Mouse (Mus musculus): ENCODE data around the gene Lrmp. TPM values are rescaled to one million over a fixed set of nuclear protein-coding genes. Genes with fewer than 3 reads are reported as not detected.
"Not testable (repeated sequence)": the region's sequence is repeated elsewhere in the genome, so short reads cannot be mapped to it uniquely, and the experiment has no call there.

Lrmp gene
- total RNA-seq, 1 experiment from 2014 or later = 300 TPM

DNA sequence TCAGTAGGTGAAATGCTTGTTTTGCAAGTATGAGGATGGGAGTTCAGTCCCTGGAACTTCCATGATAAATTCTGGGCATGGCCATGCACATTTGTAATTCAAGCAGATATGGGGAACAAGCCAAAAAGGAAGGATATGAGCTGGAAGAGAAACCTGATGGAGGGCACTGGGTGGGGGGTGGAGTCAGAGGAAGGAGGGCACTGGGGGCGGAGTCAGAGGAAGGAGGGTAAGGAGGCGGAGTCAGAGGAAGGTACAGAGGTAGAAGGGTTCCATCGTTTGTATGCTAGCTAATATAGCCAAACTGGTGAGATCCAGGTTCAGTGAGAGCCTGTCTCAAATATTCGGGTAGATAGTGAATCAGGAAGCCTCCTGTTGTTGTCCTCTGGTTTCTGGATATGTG is 14.1 kb downstream of the Lrmp start:
- ATAC-seq (ENCODE audit: extremely low read depth, insufficient number of reproducible peaks, low FRiP score, poor library complexity, severe bottlenecking) = no peak

DNA sequence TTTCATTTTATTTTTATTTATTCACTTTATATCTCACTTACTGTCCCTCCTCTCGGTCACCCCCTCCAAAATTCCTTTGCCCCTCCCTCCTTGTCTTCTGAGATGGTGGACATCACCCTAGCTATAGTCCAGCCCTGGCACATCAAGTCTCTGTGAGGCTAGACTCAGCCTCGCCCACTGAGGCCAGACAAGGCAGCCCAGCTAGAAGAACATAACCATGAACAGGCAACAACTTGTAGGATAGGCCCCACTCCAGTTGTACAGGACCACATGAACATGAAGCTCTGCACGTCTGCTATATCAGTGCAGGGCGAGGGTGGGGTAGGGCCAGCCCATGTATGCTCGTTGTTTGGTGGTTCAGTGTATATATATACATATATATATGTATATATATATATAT is 16.5 kb downstream of the Lrmp start:
- ATAC-seq (ENCODE audit: extremely low read depth, insufficient number of reproducible peaks, low FRiP score, poor library complexity, severe bottlenecking) = no peak

DNA sequence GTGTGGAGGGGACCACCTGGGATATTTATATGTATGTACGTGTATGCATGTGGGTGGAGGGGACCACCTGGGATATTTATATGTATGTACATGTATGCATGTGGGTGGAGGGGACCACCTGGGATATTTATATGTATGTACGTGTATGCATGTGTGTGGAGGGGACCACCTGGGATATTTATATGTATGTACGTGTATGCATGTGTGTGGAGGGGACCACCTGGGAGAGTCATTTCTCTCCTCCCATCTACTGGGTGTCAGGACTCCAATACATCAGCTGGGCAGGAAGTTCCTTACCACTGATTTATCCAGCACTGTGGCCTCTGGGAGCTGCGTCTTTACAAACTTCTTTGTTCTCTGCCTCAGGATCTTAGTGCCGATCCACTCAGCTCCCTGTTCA is 17.5 kb downstream of the Lrmp start:
- ATAC-seq (ENCODE audit: extremely low read depth, insufficient number of reproducible peaks, low FRiP score, poor library complexity, severe bottlenecking) = not testable (repeated sequence)

DNA sequence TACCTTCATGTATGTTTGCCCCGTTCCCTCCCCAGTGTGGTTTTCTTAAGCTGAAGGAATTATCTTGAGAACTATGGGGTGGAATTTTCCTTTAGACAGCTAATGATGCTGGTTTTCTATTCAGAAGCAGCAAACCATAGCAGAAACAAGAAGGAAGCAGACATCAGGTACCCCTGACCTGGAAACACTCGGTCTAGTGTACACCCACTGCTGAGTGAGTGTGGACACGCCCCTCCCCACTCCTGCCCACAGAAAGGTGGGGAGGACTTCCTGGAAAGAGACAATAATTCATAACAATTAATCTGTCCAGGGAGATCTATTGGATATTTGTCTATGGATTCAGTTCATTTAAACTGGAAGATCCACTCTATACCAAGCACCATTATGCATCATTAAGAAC is 19.8 kb downstream of the Lrmp start:
- no peak for ATAC-seq (ENCODE audit: extremely low read depth, insufficient number of reproducible peaks, low FRiP score, poor library complexity, severe bottlenecking)

DNA sequence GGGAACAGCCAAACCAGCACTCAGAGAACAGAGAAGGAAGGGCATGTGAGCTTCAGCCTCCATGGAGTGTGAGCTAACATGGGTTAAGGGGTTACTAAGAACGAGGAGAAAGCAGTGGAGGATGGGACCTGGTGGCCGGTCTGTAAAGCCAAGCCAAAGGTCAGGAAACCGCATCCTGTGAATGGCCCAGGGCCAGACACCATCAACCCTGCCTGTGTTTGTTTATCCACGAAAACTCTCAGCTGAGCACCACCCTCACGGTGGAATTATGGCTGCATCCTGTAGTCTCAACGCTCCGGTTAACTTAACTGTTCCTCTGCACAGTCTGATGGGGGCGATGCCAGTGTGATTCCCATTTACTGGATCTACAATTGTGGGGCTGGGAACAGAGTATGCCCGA is 20.4 kb downstream of the Lrmp start:
- ATAC-seq (ENCODE audit: extremely low read depth, insufficient number of reproducible peaks, low FRiP score, poor library complexity, severe bottlenecking) = no peak

DNA sequence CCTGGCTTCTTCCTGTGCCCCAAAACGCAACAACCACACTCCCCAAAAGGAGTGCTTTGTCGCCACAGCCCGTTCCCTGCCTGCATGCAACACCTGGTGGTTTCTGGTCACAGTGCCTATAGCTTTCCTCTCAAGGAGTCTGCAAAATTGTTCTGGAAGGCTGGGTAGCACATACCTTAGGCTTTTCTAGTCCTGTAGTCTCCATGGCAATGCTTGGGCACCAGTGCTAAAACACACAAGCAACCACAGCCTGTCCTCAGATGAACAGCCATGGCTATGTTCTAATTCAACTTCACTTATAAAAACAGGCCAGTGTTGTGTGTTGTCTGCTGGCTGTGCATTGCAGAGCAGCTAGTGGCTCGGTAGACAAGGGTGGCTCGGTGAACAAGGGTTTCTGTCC is 21.4 kb downstream of the Lrmp start:
- no peak for ATAC-seq (ENCODE audit: extremely low read depth, insufficient number of reproducible peaks, low FRiP score, poor library complexity, severe bottlenecking)

DNA sequence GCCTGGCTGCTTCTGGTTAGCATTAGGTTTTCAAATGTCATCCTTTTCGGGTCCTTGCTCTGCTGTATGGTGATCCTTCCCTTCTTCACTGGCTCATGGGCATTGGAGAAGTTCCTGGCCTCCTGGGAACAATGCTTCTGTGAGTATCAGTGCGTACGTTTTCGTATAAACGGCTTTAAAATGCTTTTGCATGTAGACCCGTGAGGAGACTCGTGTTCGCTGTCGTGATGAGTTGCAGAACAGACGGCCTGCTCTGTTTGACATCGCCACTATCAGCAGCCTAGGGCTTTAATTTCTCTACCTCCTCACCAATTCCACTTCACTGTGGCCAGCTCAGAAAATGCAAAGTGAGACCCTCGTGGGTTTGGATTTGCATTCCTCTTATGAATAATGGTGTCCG is 23.8 kb downstream of the Lrmp start:
- ATAC-seq (ENCODE audit: extremely low read depth, insufficient number of reproducible peaks, low FRiP score, poor library complexity, severe bottlenecking) = no peak

DNA sequence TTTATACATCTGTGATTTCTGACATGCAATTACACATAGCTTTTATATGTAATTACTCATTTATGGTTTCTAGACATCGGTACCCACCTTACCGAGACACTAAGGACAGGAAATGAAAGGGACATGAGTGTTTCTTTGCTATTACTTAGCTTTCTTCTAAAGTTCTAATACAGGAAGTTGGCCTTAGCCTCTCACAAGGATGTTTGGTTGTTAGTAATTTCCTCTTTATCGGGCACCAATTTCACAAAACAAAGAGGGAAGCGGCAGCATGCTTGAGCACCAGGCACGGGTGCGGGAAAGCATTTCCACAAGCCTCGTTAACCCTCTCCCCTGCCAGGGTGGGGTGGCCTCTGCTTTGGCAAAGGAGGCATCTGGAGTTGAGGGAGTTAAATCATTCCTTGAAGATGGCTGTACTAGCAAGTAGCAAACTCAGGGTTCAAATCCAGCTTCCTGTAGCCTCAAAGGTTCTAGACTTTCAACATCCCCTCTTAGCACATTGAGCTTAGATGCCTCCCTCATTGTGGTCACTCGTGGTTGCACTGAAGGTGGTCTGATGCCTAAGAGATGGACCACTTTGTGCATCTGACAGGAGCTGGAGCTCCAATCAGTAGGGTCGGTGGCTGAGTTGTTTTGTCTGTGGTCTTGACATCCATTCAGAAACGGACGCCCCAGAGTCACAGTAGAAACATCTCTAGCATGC is 24.5 kb downstream of the Lrmp start:
- ATAC-seq (ENCODE audit: extremely low read depth, insufficient number of reproducible peaks, low FRiP score, poor library complexity, severe bottlenecking) = peak; percentile 61

DNA sequence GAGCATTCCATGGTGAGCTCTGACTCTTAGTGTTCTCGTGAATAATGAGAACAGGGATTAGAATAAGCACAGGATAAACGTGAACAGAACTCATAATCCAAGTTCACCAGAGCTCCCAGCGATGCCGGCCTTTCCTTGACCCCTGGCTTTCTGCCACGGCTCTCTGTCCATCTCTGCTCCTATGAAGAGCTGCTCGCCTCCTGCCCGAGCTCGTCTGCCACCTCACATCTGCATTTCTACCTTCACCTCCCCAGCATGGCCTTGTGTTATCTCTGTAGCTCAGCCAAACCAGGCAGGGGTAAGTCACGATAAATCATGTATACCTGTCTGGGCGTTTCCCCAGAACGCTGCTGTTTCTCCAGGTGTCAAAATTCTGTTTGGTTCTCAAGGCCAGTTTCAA is 25.3 kb downstream of the Lrmp start:
- no peak for ATAC-seq (ENCODE audit: extremely low read depth, insufficient number of reproducible peaks, low FRiP score, poor library complexity, severe bottlenecking)

DNA sequence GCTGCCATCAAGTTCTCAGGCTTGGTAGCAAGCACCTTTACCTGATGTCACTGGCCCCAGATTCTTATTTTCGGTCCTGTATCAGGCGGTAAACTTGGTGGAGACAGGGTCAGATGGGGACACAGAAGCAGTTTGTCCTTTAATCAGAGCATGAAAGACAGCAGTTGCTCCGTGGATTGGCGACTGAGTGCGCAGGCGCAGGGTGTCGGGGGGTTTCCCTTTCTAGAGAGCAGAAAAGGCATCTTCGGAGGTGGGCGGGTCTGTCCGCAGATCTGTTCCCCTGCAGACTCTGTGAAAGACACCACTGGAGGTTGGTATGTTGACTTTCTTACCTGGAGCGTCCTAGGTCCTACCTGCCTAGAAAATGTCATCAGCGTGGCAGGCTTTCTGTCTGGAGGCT is 26.4 kb downstream of the Lrmp start:
- ATAC-seq (ENCODE audit: extremely low read depth, insufficient number of reproducible peaks, low FRiP score, poor library complexity, severe bottlenecking) = no peak

DNA sequence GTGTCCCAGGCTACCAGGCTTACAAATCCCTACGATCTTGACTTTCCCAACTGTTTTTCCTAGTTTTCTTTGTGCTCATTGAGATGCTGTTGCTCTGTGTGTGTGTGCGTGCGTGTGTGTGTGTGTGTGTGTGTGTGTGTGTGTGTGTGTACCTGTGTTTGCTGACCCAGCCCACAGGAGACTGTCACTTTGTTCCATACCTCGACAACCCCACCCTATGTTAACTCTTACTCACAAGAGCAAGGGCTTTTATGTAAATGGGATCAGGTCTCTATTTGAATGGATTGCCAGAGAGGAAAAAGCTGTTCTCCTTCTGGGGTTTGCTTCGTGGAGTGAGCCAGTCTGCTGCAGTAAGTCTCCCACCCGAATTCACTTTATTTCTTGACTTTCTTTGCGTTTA is 29.7 kb downstream of the Lrmp start:
- no peak for ATAC-seq (ENCODE audit: extremely low read depth, insufficient number of reproducible peaks, low FRiP score, poor library complexity, severe bottlenecking)

DNA sequence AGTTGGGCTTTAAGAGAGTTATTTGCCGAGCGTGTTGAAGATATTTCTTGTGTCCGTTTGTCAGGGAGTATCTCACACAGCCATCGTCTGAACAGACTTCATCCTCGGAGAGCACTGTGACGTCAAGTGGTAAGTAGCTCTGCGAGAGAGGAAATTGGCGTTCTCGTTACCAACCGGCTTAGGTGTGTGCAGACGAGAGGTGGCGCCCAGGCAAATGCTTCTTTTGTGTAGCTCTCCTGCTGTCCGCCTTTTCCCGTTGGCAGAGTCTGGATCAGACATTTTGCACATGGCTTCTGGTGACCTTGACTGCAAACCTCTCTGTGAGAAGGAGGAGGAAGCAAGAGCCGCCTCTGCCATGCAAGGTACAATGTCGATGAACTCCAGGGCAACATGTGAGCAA is 32.3 kb downstream of the Lrmp start:
- no peak for ATAC-seq (ENCODE audit: extremely low read depth, insufficient number of reproducible peaks, low FRiP score, poor library complexity, severe bottlenecking)

DNA sequence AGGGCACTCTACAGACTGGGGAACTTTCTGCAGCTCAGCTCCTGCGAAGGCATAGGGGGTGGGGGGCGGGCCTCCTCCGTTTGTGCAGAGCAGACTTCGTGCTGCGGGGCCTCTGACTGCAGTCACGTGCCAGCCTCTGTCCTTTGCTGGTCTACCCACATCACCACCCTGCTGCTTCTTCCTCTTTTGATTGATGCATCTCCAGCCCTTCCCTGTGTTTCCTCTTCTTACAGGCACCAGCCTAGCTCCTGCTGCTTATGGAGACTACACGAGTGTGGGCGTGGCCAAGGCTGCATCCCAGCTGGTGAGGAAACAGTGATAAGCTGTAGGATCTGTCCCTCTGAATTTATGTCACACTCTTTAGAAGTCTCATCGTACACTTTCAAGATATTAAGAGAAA is 33.6 kb downstream of the Lrmp start:
- peak; percentile 66 for ATAC-seq (ENCODE audit: extremely low read depth, insufficient number of reproducible peaks, low FRiP score, poor library complexity, severe bottlenecking)

DNA sequence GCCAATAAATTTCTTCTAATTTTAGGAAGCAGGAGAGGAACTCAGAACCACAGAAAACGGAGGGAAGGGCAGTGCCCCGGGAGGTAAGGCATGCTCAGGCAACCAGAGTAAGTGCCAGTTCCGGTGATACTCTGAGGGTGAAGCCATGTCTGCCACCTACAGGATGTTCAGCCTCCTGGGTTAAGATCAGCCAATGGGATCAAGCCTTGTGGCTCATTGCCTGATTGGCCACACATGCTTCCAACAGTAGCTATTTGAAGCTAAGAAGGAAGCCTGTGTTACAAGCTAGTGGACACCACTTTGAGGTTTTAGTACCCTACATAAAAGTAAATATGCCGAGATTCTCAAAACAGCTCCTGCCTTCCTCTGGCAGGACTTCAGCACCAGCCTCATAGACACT is 43.2 kb downstream of the Lrmp start:
- peak; percentile 56; the same call in 1 of the 2 replicates for ATAC-seq (ENCODE audit: extremely low read depth, insufficient number of reproducible peaks, low FRiP score, poor library complexity, severe bottlenecking)

DNA sequence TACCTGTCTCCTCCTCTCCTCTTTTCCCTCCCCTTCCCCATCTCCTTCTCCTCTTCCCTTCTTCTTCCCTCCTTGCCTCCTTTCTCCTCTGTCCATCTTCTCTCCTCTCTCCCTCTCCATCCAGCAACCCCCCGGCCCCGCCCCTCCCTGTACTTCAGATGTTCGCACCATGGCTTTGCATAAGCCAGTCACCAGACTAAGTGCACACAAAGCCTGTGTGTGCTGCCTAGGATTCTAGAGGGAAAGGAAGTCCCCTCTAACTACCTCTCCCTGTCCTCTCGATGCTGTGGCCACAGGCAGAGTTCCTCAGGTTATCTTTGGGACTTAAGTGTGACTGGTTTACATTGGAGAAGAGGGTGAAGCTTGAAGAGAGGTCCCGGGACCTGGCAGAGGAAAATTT is 45.1 kb downstream of the Lrmp start:
- no peak for ATAC-seq (ENCODE audit: extremely low read depth, insufficient number of reproducible peaks, low FRiP score, poor library complexity, severe bottlenecking)

DNA sequence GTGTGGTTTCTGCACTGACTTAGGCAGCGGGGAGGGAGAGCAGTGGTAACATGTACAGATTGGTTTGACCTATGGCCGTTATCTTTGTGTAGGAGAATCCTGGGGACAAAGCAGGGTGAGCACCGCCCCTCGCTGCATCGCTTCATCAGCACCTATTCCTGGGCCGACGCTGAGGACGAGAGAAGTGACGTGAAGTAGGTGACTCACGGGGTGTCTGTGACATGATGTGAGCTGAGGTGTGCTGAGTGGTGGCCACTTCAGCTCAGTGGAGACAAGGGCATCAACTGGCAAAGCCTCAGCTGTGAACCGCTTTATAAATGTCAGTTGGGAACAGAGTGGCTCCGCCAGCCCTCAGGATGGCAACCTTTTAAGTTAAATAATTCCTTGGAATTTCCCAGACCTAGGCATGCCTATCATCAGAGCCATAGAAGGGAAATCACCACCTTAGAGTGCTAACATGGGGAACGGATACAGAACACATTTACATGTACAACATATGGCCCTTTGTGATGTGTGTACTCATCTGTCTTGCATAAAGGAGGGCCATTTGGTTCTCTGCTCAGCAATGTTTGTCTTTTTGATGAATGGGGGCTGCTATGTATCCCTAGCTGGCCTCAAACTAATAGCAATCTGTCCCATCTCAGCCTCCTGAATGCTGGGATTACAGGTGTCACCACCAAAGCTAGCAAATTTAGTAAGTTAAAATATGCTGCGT is 56.6 kb downstream of the Lrmp start:
- no peak for ATAC-seq (ENCODE audit: extremely low read depth, insufficient number of reproducible peaks, low FRiP score, poor library complexity, severe bottlenecking)

DNA sequence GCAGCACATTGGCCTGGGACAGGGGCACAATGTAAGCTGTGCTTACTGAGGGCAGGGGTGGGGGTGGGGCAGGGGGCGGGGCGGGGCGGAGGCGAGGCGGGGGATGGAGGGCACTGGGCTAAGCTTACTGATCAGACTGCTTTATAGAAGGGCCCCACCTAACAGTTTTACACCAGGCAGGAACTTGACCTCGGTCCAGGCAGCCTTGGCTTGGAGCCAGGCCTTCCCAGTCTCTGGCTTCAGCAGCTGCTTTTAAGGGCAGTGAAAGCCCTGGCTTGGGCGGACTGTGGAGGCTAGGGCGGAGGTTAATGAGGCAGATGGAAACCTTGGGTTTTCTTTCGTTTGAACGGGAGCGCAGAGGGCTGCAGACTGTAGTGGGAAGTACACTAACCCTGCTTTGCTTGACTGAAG is 58.3 kb downstream of the Lrmp start:
- ATAC-seq (ENCODE audit: extremely low read depth, insufficient number of reproducible peaks, low FRiP score, poor library complexity, severe bottlenecking) = no peak

DNA sequence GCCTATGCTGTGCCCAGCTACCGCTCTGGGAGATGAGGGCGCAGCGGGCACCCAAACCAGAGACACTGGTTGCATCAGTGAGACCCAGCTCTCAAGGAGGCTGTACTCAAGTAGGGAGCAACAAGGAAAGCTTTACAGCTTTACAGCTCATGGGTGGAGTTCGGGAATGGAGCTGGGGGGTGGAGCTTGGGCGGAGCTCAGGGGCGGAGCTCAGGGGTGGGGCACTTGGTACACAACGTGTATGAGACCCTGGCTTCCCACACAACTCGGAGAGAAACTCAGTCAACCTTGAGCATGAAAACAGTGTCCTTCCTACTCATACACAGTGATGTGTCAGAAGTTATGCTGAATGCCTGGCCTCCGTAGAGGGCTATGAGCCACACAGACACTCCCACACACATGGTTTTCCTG is 60.1 kb downstream of the Lrmp start:
- no peak for ATAC-seq (ENCODE audit: extremely low read depth, insufficient number of reproducible peaks, low FRiP score, poor library complexity, severe bottlenecking)

DNA sequence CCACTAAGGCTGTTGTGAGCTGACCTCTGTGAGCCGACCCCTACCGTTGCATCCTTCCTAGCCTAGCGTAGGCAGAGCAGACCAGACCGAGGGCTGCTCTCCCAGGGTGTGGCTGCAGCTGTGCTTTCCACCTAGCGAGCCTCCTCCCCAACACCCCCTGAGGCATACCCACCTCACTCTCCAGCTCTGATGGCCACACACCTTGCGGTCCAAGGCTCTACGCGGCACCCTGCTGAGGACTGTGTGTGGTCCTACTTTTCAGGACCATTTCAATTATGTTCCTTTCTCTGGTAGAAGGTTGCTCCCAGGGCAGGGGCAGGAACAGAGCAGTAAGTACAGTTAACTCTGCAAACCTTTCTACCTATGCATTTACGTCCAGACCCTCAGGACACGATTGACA is 61.0 kb downstream of the Lrmp start:
- no peak for ATAC-seq (ENCODE audit: extremely low read depth, insufficient number of reproducible peaks, low FRiP score, poor library complexity, severe bottlenecking)

DNA sequence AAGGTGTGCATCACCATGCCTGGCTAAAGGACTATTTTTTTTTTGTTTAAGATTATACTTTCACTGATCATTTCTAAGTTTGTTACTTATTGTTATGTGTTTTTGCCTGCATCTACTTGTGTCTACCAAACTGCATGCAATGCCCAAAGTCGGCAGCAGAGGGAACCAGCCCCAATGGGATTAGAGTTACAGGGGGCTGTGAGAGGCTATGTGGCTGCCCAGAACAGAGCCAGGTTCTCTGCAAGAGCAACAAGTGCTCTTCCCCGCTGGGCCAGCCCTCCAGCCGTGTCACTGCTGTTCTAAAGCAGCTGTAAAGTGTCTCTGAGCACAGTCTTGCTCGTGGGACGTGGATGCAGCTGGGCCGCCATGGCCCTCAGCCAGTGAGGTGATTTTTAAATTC is 64.2 kb downstream of the Lrmp start:
- peak; percentile 60 for ATAC-seq (ENCODE audit: extremely low read depth, insufficient number of reproducible peaks, low FRiP score, poor library complexity, severe bottlenecking)

DNA sequence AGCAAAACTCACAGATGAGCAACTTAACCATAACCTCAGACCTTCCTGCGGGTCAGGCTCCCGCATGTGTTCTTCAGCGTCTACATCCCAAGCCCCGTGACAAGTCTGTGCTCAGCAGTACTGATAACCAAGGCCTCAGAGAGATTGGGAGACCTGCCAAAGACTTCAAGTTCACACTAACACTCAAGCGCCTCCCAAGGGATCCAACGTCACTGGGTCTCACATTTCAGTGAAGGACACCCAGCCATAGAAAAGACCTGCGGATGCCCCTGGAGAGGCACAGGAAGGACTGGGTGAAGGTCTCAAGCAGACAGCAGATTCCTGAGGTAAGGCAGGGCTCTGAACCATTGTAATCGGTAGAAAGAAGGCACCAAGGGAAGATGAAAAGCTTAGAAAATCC is 66.6 kb downstream of the Lrmp start:
- ATAC-seq (ENCODE audit: extremely low read depth, insufficient number of reproducible peaks, low FRiP score, poor library complexity, severe bottlenecking) = no peak
